Mouse (Mus musculus): ENCODE results near the gene Rabep1.

GRCm38 (mm10) chr11:70811471-70812240 lies 32.9 kb upstream of the Rabep1 start:
- TF ChIP-seq CTCF (IDR thresholded peaks at IDR 0.05; ENCODE audit: low read depth, low read length): no peak
- no peak for TF ChIP-seq POLR2A (IDR thresholded peaks at IDR 0.05; ENCODE audit: extremely low read depth, insufficient read depth, low read length)
